Mouse (Mus musculus) thymus, adult 2 months (tissue): ENCODE data around the gene Lrwd1. TPM values are rescaled to one million over a fixed set of nuclear protein-coding genes. Genes with fewer than 3 reads are reported as not detected.

Experiments
- DNase-seq: peaks from one replicate; pipeline ENCODE4 v3.0.0; 2021
- H3K27ac ChIP-seq: fragments of 200-500 bp; 2 replicates; pipeline ENCODE4 v1.5.1; 2012; ENCODE audit warnings: low read length, control low read depth; ENCODE audit not compliant: control insufficient read depth, insufficient read depth
- H3K27me3 ChIP-seq: fragments of 200-500 bp; 2 replicates; pipeline ENCODE4 v1.6.1; 2012; ENCODE audit warnings: mild to moderate bottlenecking, low read length, moderate library complexity, mixed read lengths; ENCODE audit not compliant: control insufficient read depth, insufficient read depth
- H3K36me3 ChIP-seq: fragments of 200-500 bp; 2 replicates; pipeline ENCODE4 v1.6.1; 2012; ENCODE audit warnings: mild to moderate bottlenecking, low read length, moderate library complexity; ENCODE audit not compliant: control insufficient read depth, insufficient read depth
- H3K4me1 ChIP-seq: fragments of 200-500 bp; replicated peaks from 2 replicates; pipeline ENCODE4 v1.6.1; 2012; ENCODE audit warnings: low read length; ENCODE audit not compliant: control insufficient read depth, insufficient read depth
- H3K4me3 ChIP-seq: fragments of 200-500 bp; 2 replicates; pipeline ENCODE4 v1.5.1; 2012; ENCODE audit warnings: mild to moderate bottlenecking, low read length, control low read depth, moderate library complexity; ENCODE audit not compliant: control insufficient read depth, insufficient read depth
- CTCF ChIP-seq: fragments of 200-500 bp; IDR thresholded peaks from 2 replicates; pipeline ENCODE4 v1.5.1; 2012; ENCODE audit warnings: mild to moderate bottlenecking, control low read depth, low read length, moderate library complexity, borderline replicate concordance; ENCODE audit not compliant: control insufficient read depth, poor library complexity, insufficient read depth; ENCODE audit errors: extremely low read depth
- POLR2A ChIP-seq: fragments of 200-500 bp; IDR thresholded peaks from 2 replicates; pipeline ENCODE4 v1.6.1; 2012; ENCODE audit warnings: mild to moderate bottlenecking, low read length, control low read depth, moderate library complexity; ENCODE audit not compliant: control insufficient read depth, poor library complexity, insufficient read depth; ENCODE audit errors: extremely low read depth
- WGBS: fragments of 180-500 bp; shearing (Covaris S2); methylation state at CpG from one replicate; pipeline ENCODE4 v1.1.7; 2018; 5-methylcytosine and 5-hydroxymethylcytosine counted together
- polyA plus RNA-seq: library from polyadenylated mRNA; depleted of rRNA; stranded (reverse); fragments of >200 nt; gene quantifications from 2 replicates; pipeline ENCODE4 v1.2.3, GENCODE M21; 2012

The Lrwd1 gene
- polyA plus RNA-seq, 1 experiment: 136 TPM

DNA sequence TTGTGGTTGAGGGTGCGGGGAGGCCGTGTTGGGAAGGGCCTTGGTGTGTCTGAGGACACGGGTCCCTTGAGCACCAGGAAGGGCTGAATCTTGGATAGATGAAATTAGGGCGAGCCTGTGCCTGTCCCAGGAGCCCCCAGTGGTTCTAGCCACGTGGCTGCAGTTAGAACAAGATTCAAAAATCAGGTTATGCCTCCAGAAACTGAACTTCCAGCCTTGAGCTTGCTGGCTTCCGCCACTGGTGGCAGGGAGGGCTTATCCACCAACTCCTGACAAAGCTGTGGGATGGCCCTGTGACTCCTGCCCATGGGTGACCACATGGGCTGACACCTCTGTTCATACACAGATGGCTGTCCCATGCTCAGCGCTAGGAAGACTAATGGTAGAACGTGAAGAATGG lies 11.8 kb upstream of the Lrwd1 start:
- Histone ChIP-seq H3K4me3 (no peak overlapping the region), H3K4me1 (peaks cover 51% of the 10 kb centered on the region), H3K27ac (peak overlapping the region; percentile 76), H3K36me3 (no peaks in the 10 kb centered on the region), H3K27me3 (no peaks in the 10 kb centered on the region)
- DNase-seq: no peak
- WGBS: 66% methylated on average over 8 of the region's 8 CpGs
- 0 out of 2 replicates have a peak, but pooled peaks have one; percentile 30 for TF ChIP-seq CTCF
- no peak for TF ChIP-seq POLR2A

DNA sequence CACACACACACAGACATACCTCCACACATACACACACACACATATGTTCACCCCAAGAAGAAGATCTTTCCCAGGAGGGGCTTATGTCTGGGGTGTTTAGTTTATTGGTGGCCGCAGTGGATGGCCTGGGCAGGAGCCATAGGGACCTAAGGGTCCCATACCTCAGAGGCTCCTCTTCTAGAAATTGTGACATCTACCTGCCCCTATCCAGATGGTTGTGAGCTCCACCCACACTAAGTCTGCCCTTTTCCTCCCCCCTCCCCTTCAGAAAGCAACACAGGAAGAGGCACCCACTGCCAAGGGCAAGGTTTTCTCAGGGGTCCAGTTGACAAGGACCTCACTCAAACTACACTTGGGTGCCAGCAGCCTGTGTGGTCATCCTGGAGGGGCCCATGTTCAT lies 11.1 kb upstream of the Lrwd1 start:
- H3K36me3 ChIP-seq: no peaks in the 10 kb centered on the region
- no peaks in the 10 kb centered on the region for H3K27me3 ChIP-seq
- WGBS: 86% methylated on average over 1 of the region's 1 CpGs
- peaks cover 51% of the 10 kb centered on the region for H3K4me1 ChIP-seq
- TF ChIP-seq CTCF (no peak), POLR2A (no peak)
- H3K27ac ChIP-seq: peak overlapping the region; percentile 76
- DNase-seq: peak; percentile 79
- no peak overlapping the region for H3K4me3 ChIP-seq

DNA sequence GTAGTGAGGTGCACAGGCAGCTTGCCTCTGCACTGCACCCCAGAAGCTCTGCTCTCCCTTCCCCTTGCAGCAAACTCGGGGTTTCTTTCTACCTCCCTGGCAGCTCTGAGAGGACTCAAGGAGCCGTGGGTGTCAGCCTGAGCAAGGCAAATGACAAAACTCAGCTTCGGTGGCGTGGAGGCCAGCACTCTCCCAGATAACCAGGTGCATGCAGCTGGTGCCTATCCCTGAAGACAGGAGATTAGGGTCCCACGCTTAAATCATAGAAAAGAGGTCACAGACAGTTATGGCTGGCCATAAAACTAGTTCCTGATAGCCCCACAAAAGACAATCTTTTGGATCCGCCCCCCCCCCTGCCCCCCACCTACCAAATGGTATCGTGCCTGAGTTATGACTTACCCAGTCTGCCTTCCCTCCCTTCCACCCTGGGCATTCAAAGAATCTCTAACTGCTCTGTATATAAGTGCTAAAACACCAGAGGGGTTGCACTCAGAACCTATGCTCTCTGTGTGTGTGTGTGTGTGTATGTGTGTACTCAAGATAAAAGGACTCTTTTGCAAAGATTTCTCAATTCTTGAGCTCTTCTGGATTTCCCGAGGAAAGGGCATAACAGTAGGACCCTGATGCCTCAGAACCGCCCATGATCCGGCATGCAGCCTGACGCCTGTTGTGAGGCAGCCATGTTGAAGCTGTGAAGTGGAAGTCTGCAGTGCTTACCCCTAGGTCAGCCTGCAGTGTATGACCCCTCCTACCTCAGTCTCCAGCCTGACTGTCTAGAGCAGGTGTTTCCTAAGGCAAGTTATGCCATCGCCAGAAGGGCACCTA lies 8.9 kb upstream of the Lrwd1 start:
- Histone ChIP-seq H3K4me3 (no peak overlapping the region), H3K27ac (no peak overlapping the region), H3K27me3 (no peaks in the 10 kb centered on the region), H3K36me3 (peaks cover 16% of the 10 kb centered on the region), H3K4me1 (peaks cover 50% of the 10 kb centered on the region)
- WGBS: 74% methylated on average over 12 of the region's 12 CpGs
- DNase-seq: no peak
- TF ChIP-seq CTCF: no peak
- no peak for TF ChIP-seq POLR2A

DNA sequence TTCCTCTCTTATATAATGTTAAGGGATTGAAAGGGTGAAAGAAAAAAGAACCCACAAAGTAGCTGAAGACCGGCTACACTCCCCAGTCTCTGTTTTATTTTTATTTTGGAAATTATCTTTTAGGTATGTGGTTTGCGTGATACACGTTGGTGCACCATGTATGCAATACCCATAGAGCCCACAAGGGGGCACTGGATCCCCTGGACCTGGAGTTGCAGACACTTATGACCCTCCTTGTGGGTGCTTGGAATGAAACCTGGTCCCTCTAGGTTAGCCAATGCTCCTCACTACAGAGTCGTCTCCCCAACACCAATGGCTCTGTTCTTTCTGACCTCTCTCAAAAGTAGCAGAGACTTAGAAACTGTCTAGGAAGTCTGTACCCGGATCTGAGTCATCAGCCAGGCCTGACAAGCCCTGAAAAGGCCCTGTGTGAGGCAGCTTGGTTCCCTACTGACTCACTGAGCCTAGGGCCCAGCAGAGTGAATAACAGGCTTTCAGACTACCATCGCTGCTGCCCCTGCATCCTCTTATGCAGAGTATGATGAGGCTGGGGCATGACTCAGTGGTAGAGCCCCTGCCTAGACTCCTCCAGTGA lies 7.4 kb upstream of the Lrwd1 start:
- Histone ChIP-seq H3K27me3 (no peaks in the 10 kb centered on the region), H3K4me3 (no peak overlapping the region), H3K4me1 (peaks cover 34% of the 10 kb centered on the region), H3K27ac (no peak overlapping the region), H3K36me3 (peaks cover 22% of the 10 kb centered on the region)
- WGBS: 95% methylated on average over 6 of the region's 6 CpGs
- no peak for DNase-seq
- TF ChIP-seq POLR2A: no peak
- peak; percentile 25; the same call in 1 of the 2 replicates for TF ChIP-seq CTCF

DNA sequence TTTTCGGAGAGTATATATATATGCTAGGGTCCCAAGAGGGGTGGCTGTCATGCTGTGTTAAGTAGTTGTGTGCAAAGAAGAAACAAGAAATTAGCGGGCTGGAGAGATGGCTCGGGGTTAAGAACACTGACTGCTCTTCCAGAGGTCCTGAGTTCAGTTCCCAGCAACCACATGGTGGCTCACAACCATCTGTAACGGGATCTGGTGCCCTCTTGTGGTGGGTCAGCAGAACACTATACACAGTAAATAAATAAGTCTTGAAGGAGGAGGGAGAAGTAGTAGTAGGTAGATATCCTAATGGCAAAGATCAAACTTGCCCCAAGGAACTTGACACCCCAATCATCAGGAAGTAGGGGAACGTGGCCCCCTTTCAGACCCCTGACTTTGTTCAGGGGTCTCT lies 6.9 kb upstream of the Lrwd1 start:
- Histone ChIP-seq H3K36me3 (peaks cover 22% of the 10 kb centered on the region), H3K4me1 (peaks cover 31% of the 10 kb centered on the region), H3K4me3 (no peak overlapping the region), H3K27ac (no peak overlapping the region), H3K27me3 (no peaks in the 10 kb centered on the region)
- DNase-seq: no peak
- no peak for TF ChIP-seq CTCF
- TF ChIP-seq POLR2A: no peak
- 98% methylated on average over 5 of the region's 5 CpGs for WGBS

DNA sequence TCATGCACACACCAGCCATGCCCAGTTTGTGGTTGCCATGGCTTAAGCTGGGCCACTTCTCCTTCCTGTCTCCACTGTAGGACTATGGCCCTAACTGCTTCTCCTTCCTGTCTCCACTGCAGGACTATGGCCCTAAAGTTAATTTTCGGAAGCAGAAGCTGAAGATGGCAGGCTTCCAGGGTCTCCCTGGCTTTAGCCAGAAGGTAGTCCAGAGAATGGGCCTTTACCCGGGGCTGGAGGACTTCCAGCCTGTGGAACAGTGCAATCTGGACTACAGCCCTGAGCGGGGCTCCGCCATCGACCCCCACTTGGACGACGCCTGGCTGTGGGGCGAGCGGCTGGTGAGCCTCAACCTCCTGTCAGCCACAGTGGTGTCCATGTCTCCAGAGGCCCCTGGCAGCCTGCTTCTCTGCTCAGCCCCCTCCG lies 4.2 kb upstream of the Lrwd1 start:
- peaks cover 22% of the 10 kb centered on the region for H3K36me3 ChIP-seq
- no peak for DNase-seq
- H3K4me3 ChIP-seq: no peak overlapping the region
- H3K27ac ChIP-seq: no peak overlapping the region
- WGBS: 93% methylated on average over 10 of the region's 10 CpGs
- peaks cover 21% of the 10 kb centered on the region for H3K4me1 ChIP-seq
- TF ChIP-seq POLR2A (no peak), CTCF (no peak)
- no peaks in the 10 kb centered on the region for H3K27me3 ChIP-seq

DNA sequence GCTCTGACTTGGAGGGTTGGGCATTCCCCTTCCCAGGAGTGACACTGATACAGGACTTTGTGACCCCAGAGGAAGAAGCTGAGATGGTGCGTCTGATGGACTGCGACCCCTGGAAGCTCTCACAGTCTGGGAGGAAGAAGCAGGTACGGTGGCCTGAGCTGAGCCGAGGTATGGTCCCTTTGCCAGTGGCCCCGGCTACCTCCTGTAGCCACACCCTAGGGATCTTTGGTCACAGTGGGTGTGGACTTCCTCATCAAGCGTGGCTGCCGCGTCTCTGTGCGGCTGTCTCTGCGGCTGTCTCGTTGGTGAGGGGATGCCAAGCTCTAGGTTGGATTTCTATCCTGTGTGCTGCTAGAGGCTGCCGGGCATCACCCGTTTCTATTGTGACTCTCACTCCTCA lies 3.5 kb upstream of the Lrwd1 start:
- 90% methylated on average over 13 of the region's 13 CpGs for WGBS
- Histone ChIP-seq H3K36me3 (peaks cover 22% of the 10 kb centered on the region), H3K27me3 (no peaks in the 10 kb centered on the region), H3K27ac (no peak overlapping the region), H3K4me1 (peaks cover 24% of the 10 kb centered on the region), H3K4me3 (no peak overlapping the region)
- no peak for TF ChIP-seq POLR2A
- TF ChIP-seq CTCF: no peak
- DNase-seq: no peak
